ENCODE assay signal across 10 mouse cellular contexts in the genomic region with DNA sequence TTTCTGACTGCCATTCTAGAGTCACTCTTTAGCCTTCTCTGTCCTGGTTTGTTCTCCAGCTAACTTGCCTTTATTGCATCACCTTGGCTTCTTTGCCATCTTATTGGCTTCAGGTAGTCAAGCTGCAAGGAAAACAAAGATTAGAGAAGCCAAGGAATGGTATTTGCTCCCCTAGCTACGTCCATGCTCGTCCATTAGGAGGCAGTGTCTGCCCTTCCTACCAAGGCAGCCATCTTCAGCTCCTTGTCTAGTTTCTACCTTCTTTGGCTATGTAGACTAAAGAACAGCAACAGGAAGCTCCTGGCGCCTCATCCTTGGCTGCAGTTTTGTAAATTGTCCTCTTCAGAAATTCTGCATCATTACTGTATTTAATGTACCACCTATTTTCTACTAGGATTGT.
DNase-seq lines count a peak whose midpoint lies in the region; ATAC-seq and TF ChIP-seq lines count a peak whose summit lies in the region.
"Had no signal": no experiment of that assay in that cellular context is flagged by ENCODE, and none has a peak within 500 bp of the region (broad histone marks: within the 10 kb centered on the region; RNA-seq: fewer than 3 reads in every experiment).

No protein-coding gene starts in this region.

- H3K36me3 ChIP-seq in kidney, embryonic 14.5 days (ENCODE audit: control insufficient read depth, insufficient read depth, low read length) = no peaks in the 10 kb centered on the region
- H3K36me3 ChIP-seq in lung, embryonic 14.5 days (ENCODE audit: insufficient read depth) = no peaks in the 10 kb centered on the region
- no peaks in the 10 kb centered on the region for H3K36me3 ChIP-seq in intestine, embryonic 15.5 days
- H3K36me3 ChIP-seq: liver, embryonic 13.5 days; stomach, embryonic 15.5 days had no signal

- no peaks in the 10 kb centered on the region for H3K9me3 ChIP-seq in kidney, embryonic 14.5 days (ENCODE audit: control insufficient read depth, low read length)
- H3K9me3 ChIP-seq in lung, embryonic 14.5 days (ENCODE audit: low read depth, low read length) = no peaks in the 10 kb centered on the region
- H3K9me3 ChIP-seq in intestine, embryonic 15.5 days = no peaks in the 10 kb centered on the region
- H3K9me3 ChIP-seq: liver, embryonic 13.5 days; stomach, embryonic 15.5 days had no signal

- POLR2A ChIA-PET in Patski (lab: Charles Lee) = no interaction called here

- WGBS in kidney, embryonic 14.5 days = 52% methylated on average over 3 of the region's 3 CpGs
- whole genome bisulfite sequencing in lung, embryonic 14.5 days = 50% methylated on average over 3 of the region's 3 CpGs
- 55% methylated on average over 3 of the region's 3 CpGs for WGBS in intestine, embryonic 15.5 days

- ATAC-seq in kidney, embryonic 14.5 days (ENCODE audit: low FRiP score, low TSS enrichment) = no peak
- no peak for ATAC-seq in Patski
- ATAC-seq in lung, embryonic 14.5 days (ENCODE audit: insufficient read depth) = no peak
- ATAC-seq in intestine, embryonic 15.5 days = no peak

- no peak overlapping the region for H3K27ac ChIP-seq in kidney, embryonic 14.5 days (ENCODE audit: low read depth, low read length)
- no peak overlapping the region for H3K27ac ChIP-seq in lung, embryonic 14.5 days (ENCODE audit: low read depth)
- H3K27ac ChIP-seq in intestine, embryonic 15.5 days = no peak overlapping the region
- H3K27ac ChIP-seq: liver, embryonic 13.5 days; stomach, embryonic 15.5 days had no signal

- no peak overlapping the region for H3K4me2 ChIP-seq in kidney, embryonic 14.5 days (replicated peaks; ENCODE audit: low read depth, low read length)
- H3K4me2 ChIP-seq in lung, embryonic 14.5 days = no peak overlapping the region
- H3K4me2 ChIP-seq in intestine, embryonic 15.5 days (replicated peaks) = no peak overlapping the region
- H3K4me2 ChIP-seq: liver, embryonic 13.5 days; stomach, embryonic 15.5 days had no signal

- peak; percentile 11 for DNase-seq in kidney, adult 18-20 months
- peak; percentile 41 to 54 for DNase-seq in B cell, adult 2 months
- DNase-seq in Patski (ENCODE audit: low read depth, low spot score) = no peak
- DNase-seq in lung, embryonic 14.5 days = peak; percentile 1
- no peak for DNase-seq in cerebellum, adult 8-10 months
- no peak for DNase-seq in gastrocnemius, postnatal 14 days
- DNase-seq: liver, embryonic 13.5 days had no signal

- H3K9ac ChIP-seq in kidney, embryonic 14.5 days (ENCODE audit: low read depth, low read length) = no peak overlapping the region
- H3K9ac ChIP-seq in lung, embryonic 14.5 days = no peak overlapping the region
- no peak overlapping the region for H3K9ac ChIP-seq in intestine, embryonic 15.5 days
- H3K9ac ChIP-seq: liver, embryonic 13.5 days; stomach, embryonic 15.5 days had no signal

- CTCF ChIA-PET in Patski (lab: Charles Lee) = interaction anchor here (1.7 kb wide), 1 partner anchor 9 kb away, joined by 5 read pairs; no protein-coding TSS in a partner anchor

- no peaks in the 10 kb centered on the region for H3K27me3 ChIP-seq in kidney, embryonic 14.5 days (ENCODE audit: control insufficient read depth, insufficient read depth, low read length)
- H3K27me3 ChIP-seq in Patski = peaks cover 14% of the 10 kb centered on the region
- no peaks in the 10 kb centered on the region for H3K27me3 ChIP-seq in lung, embryonic 14.5 days (ENCODE audit: insufficient read depth, low read length)
- H3K27me3 ChIP-seq in intestine, embryonic 15.5 days (replicated peaks) = no peaks in the 10 kb centered on the region
- H3K27me3 ChIP-seq: liver, embryonic 13.5 days; stomach, embryonic 15.5 days had no signal

- no peak overlapping the region for H3K4me3 ChIP-seq in kidney, embryonic 14.5 days (ENCODE audit: low read length)
- no peak overlapping the region for H3K4me3 ChIP-seq in lung, embryonic 14.5 days (ENCODE audit: low read depth, low read length)
- no peak overlapping the region for H3K4me3 ChIP-seq in intestine, embryonic 15.5 days (replicated peaks)
- H3K4me3 ChIP-seq: liver, embryonic 13.5 days; stomach, embryonic 15.5 days had no signal

- peak; percentile 40 for TF ChIP-seq CTCF in Patski (IDR thresholded peaks at IDR 0.05)
- peak; percentile 36; the same call in 1 of the 2 replicates for TF ChIP-seq CTCF in lung, embryonic 14.5 days (IDR thresholded peaks at IDR 0.05; ENCODE audit: low read depth)

- H3K4me1 ChIP-seq in kidney, embryonic 14.5 days (ENCODE audit: control insufficient read depth, insufficient read depth, low read length) = no peaks in the 10 kb centered on the region
- H3K4me1 ChIP-seq in lung, embryonic 14.5 days (ENCODE audit: insufficient read depth) = no peaks in the 10 kb centered on the region
- H3K4me1 ChIP-seq in intestine, embryonic 15.5 days (replicated peaks) = no peaks in the 10 kb centered on the region
- H3K4me1 ChIP-seq: liver, embryonic 13.5 days; stomach, embryonic 15.5 days had no signal

- in situ Hi-C loops in Patski (cut with MboI; ENCODE audit: low pct_unique_long_range_greater_than_20kb) = no loop called here

- intact Hi-C loops in gastrocnemius, postnatal 14 days (cut with DNase I; ENCODE audit: low total_unique reads) = no loop called here

Comparison
In these comparisons a context has a peak if more than half of its experiments do, and no peak if none do; other contexts are left out.
1. DNase-seq: peak in kidney, adult 18-20 months (single experiment), B cell, adult 2 months (2 of 2) and lung, embryonic 14.5 days (single experiment); none in Patski (single experiment), cerebellum, adult 8-10 months (single experiment) and gastrocnemius, postnatal 14 days (single experiment).